Mouse (Mus musculus) lung, postnatal 0 days (tissue): ENCODE data around the gene Gm11444. TPM values are rescaled to one million over a fixed set of nuclear protein-coding genes. Genes with fewer than 3 reads are reported as not detected.

ENCODE experiments used
- ATAC-seq: fragments of 200-750 bp; cut with Nextera tagmentation; 2 replicates; pipeline ENCODE4 v1.8.0; 2017; ENCODE audit warnings: moderate library complexity
- DNase-seq: peaks from one replicate; pipeline ENCODE4 v3.0.0-alpha.2; 2016; ENCODE audit warnings: low spot score
- H3K27ac ChIP-seq: fragments of 300-500 bp; sonication (generic); 2 replicates; pipeline ENCODE4 v1.5.1; 2014; ENCODE audit warnings: antibody characterized with exemption, mild to moderate bottlenecking, low read length, mixed read lengths
- H3K27me3 ChIP-seq: fragments of 300-500 bp; sonication (generic); replicated peaks from 2 replicates; pipeline ENCODE4 v1.6.1; 2014; ENCODE audit warnings: low read length, mixed read lengths; ENCODE audit not compliant: insufficient read depth
- H3K36me3 ChIP-seq: fragments of 300-500 bp; sonication (generic); 2 replicates; pipeline ENCODE4 v1.6.1; 2014; ENCODE audit warnings: low read length, mixed read lengths; ENCODE audit not compliant: insufficient read depth
- H3K4me1 ChIP-seq: fragments of 300-500 bp; sonication (generic); 2 replicates; pipeline ENCODE4 v1.6.1; 2014; ENCODE audit warnings: antibody characterized with exemption, low read depth, low read length, mixed read lengths; ENCODE audit not compliant: insufficient read depth
- H3K4me2 ChIP-seq: fragments of 300-500 bp; sonication (generic); replicated peaks from 2 replicates; pipeline ENCODE4 v1.6.1; 2014; ENCODE audit warnings: low read depth, mild to moderate bottlenecking, low read length, moderate library complexity, mixed read lengths
- H3K4me3 ChIP-seq: fragments of 300-500 bp; sonication (generic); 2 replicates; pipeline ENCODE4 v1.5.1; 2014; ENCODE audit warnings: low read depth, low read length
- H3K9ac ChIP-seq: fragments of 300-500 bp; sonication (generic); replicated peaks from 2 replicates; pipeline ENCODE4 v1.6.1; 2014; ENCODE audit warnings: low read depth, mild to moderate bottlenecking
- H3K9me3 ChIP-seq: fragments of 300-500 bp; sonication (generic); 2 replicates; pipeline ENCODE4 v1.6.1; 2016; ENCODE audit warnings: low read length, mixed read lengths
- CTCF ChIP-seq: IDR thresholded peaks from 2 replicates; pipeline ENCODE4 v1.5.1; 2016; ENCODE audit warnings: antibody characterized with exemption, mild to moderate bottlenecking
- EP300 ChIP-seq: IDR thresholded peaks from 2 replicates; pipeline ENCODE4 v1.6.1; 2016; ENCODE audit warnings: antibody characterized with exemption, mild to moderate bottlenecking, control low read depth
- WGBS: fragments of 180-500 bp; shearing (Covaris S2); extraction: QIAGEN DNeasy Blood & Tissue Kit; methylation state at CpG from one replicate; pipeline ENCODE4 v1.1.7; 2014; 5-methylcytosine and 5-hydroxymethylcytosine counted together
- polyA plus RNA-seq: library from polyadenylated mRNA; unstranded; fragments of >200 nt; fragmentation: Nextera tagmentation; extraction: Ambion mirVana; gene quantifications from 2 replicates; pipeline ENCODE4 v1.2.1, GENCODE M21; 2015

The Gm11444 gene
- polyA plus RNA-seq, 1 experiment from 2014 or later: not detected

DNA sequence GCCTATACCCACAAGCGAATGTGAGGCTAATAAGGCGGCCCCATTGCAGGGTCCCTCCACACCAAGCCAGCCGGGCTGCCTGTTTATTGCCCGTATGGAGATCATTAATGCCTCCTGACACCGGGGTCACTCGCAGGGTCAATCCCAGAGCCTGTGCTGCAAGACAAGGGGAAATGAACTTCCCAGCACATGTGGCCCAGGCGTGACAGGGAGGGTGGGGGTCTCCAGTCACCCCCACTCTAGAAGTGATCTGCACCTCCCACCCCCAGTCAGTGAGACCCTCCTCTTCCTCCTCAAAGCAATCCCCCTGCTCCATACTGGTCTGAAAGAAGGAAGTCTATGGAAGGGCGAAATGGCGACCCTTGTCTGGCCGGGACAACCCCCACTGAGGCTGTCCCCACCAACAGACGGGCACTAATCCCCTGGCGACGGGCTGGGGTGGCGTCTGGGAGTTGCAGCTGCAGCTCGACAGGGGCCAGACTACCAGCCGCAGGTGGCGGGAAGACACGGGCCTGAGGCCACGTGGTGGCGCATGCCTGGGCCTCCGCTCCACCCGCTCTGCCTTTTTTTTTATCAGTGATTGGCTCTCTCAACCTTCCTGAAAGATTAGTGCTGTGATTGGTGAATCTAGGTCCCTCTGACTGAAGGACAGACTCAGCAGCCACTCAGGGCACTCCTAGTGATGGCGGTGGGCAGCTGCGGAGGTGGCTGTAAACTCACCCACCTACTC, 26.1 kb upstream of the Gm11444 start:
- Histone ChIP-seq H3K9me3 (no peaks in the 10 kb centered on the region), H3K27me3 (no peaks in the 10 kb centered on the region), H3K9ac (no peak overlapping the region), H3K4me3 (no peak overlapping the region), H3K27ac (no peak overlapping the region), H3K36me3 (no peaks in the 10 kb centered on the region), H3K4me2 (no peak overlapping the region), H3K4me1 (no peaks in the 10 kb centered on the region)
- ATAC-seq (no peak), DNase-seq (no peak)
- WGBS: 70% methylated on average over 24 of the region's 24 CpGs
- TF ChIP-seq EP300 (no peak), CTCF (no peak)

DNA sequence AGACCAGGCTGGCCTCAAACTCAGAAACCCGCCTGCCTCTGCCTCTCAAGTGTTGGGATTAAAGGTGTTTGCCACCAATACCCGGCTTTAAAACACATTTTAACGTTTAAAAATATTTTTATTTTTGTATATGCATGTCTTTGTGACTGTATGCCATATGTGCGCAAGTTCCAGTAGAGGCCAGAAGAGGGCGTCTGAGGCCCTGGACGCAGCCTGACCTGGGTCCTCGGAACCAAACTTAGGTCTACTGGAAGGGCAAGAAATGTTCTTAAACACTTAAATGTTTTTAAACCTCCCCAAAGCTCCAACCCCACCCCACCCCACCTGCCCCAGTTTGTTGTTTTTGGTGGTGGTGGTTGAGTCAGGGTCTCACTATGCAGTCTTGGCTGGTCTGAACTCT, 14.2 kb upstream of the Gm11444 start:
- TF ChIP-seq CTCF (peak; percentile 67), EP300 (no peak)
- no peaks in the 10 kb centered on the region for H3K27me3 ChIP-seq
- H3K36me3 ChIP-seq: no peaks in the 10 kb centered on the region
- H3K4me3 ChIP-seq: no peak overlapping the region
- H3K9ac ChIP-seq: no peak overlapping the region
- no peak overlapping the region for H3K27ac ChIP-seq
- ATAC-seq (no peak), DNase-seq (no peak)
- H3K4me2 ChIP-seq: no peak overlapping the region
- WGBS: 40% methylated on average over 7 of the region's 7 CpGs
- no peaks in the 10 kb centered on the region for H3K9me3 ChIP-seq
- no peaks in the 10 kb centered on the region for H3K4me1 ChIP-seq

DNA sequence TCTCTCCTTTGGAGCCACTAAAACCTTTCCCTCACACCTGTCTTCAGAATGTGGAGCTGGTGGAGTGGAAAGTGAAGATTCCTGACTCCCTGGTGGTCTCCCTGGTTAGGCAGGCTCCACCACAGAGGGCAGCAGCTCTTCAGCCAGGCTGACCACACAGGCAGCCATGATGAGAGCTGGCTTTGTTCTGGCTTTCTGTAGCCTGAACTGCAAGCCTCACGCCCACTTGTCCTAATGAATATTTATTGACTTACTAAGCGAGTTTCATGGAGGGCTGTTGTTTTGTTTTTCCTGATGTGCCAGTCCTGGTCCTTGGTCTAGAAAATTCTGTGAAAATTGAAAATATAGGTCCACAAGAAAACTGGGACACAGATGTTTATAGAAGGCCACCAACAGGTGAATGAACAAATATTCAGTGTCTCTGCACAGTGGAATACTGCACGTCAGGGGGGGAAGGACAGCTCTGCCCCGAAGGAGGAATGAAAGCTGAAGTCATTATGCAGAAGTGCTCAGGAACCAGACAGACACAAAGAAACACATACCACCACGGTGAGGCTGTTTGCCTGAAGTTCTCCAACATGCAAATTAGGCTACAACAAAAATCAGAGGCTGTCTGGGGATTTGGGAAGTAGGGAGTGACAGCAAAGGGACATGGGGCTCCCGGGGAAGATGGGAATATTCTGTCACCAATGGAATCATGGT, 8.0 kb upstream of the Gm11444 start:
- no peaks in the 10 kb centered on the region for H3K36me3 ChIP-seq
- no peak overlapping the region for H3K4me3 ChIP-seq
- no peaks in the 10 kb centered on the region for H3K9me3 ChIP-seq
- H3K4me2 ChIP-seq: no peak overlapping the region
- ATAC-seq (no peak), DNase-seq (no peak)
- H3K27ac ChIP-seq: no peak overlapping the region
- TF ChIP-seq EP300 (no peak), CTCF (no peak)
- H3K9ac ChIP-seq: no peak overlapping the region
- no peaks in the 10 kb centered on the region for H3K4me1 ChIP-seq
- WGBS: 30% methylated on average over 6 of the region's 6 CpGs
- H3K27me3 ChIP-seq: no peaks in the 10 kb centered on the region

DNA sequence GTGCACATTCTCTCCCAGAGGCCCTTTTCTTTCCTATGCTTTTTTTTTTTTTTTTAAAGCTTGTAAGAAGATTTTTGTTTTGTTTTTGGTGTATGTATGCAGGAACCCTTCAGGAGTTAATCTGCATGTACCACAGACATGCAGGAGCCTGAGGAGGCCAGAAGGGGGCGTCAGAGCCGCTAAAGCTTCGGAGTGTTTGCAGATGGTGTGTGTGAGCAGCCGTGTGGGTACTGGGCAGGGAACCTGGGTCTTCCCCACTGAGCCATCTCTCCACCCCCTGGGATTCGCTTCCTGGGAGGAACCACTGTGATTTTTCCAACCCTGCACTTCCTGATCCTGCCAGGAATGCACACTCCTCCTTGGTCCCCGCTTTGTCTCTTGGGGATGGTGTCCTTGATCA, 625 bp upstream of the Gm11444 start:
- H3K9me3 ChIP-seq: no peaks in the 10 kb centered on the region
- TF ChIP-seq EP300 (no peak), CTCF (peak; percentile 62)
- WGBS: 35% methylated on average over 6 of the region's 6 CpGs
- H3K4me2 ChIP-seq: no peak overlapping the region
- no peaks in the 10 kb centered on the region for H3K36me3 ChIP-seq
- no peaks in the 10 kb centered on the region for H3K4me1 ChIP-seq
- H3K27me3 ChIP-seq: no peaks in the 10 kb centered on the region
- DNase-seq (peak; percentile 51), ATAC-seq (no peak)
- H3K27ac ChIP-seq: peak overlapping the region; percentile 9; the same call in 1 of the 2 replicates
- no peak overlapping the region for H3K9ac ChIP-seq
- H3K4me3 ChIP-seq: no peak overlapping the region

DNA sequence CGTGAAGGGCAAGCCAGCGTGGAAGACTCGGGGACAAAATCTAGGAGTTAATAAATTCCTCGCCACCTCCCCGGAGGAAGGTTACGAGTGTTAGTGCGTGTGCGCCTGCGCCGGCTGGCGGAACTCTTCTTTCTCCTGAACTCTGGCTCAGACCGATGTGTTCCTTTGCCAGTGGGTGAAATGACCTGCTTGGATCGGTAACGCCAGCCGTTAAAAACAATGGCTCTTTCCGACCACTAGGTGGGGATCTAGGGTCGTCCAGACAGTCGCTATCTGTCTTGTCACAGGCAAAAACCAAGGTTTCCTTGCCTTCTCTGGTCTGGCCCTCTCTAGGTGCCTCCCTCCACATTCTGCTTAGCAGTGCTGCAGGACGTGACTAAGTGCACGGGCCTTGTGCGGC, 1.1 kb downstream of the Gm11444 start:
- H3K27ac ChIP-seq: no peak overlapping the region
- WGBS: 4% methylated on average over 21 of the region's 21 CpGs
- DNase-seq (peak; percentile 94), ATAC-seq (peak; percentile 4)
- peak overlapping the region; percentile 40; the same call in 1 of the 2 replicates for H3K4me2 ChIP-seq
- H3K36me3 ChIP-seq: no peaks in the 10 kb centered on the region
- TF ChIP-seq EP300: no peak
- peak; percentile 93 for TF ChIP-seq CTCF
- no peaks in the 10 kb centered on the region for H3K4me1 ChIP-seq
- H3K9me3 ChIP-seq: no peaks in the 10 kb centered on the region
- H3K4me3 ChIP-seq: no peak overlapping the region
- no peak overlapping the region for H3K9ac ChIP-seq
- no peaks in the 10 kb centered on the region for H3K27me3 ChIP-seq

DNA sequence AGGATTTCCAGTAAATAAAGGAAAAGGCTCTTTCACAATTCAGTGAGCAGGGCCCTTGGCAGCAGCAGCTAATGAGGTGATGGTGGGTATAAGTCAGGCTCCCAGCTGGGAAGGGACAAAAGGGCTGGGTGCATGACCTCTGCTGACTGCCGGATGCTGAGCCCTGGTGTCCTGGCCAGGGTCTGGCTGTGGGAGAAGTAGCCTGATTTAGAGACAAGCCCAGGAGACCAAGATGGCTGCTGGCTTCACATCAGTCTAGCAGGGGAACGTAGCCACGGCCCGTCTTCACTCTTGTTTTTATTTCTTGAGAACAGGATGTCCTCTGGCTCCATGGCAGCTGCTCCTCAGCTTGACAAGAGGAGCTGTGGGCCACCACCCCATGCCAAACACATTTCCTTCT, 3.6 kb downstream of the Gm11444 start:
- Histone ChIP-seq H3K36me3 (no peaks in the 10 kb centered on the region), H3K4me2 (no peak overlapping the region), H3K9me3 (no peaks in the 10 kb centered on the region), H3K9ac (no peak overlapping the region), H3K27me3 (no peaks in the 10 kb centered on the region; the same call in 1 of the 2 replicates), H3K4me3 (no peak overlapping the region), H3K4me1 (peaks cover 13% of the 10 kb centered on the region; the same call in 1 of the 2 replicates), H3K27ac (peak overlapping the region; percentile 97)
- TF ChIP-seq CTCF (no peak), EP300 (peak; percentile 86)
- WGBS: 38% methylated on average over 4 of the region's 4 CpGs
- peak; percentile 95 for DNase-seq
- peak; percentile 65 for ATAC-seq
